Mouse (Mus musculus) hindbrain, embryonic 14.5 days (tissue): ENCODE data around the gene D430019H16Rik. TPM values are rescaled to one million over a fixed set of nuclear protein-coding genes. Genes with fewer than 3 reads are reported as not detected.
A peak's percentile ranks its signal among the peaks of the same experiment; 100 is the strongest.

ENCODE experiments used
- ATAC-seq: fragments of 200-750 bp; cut with Nextera tagmentation; 2 replicates; pipeline ENCODE4 v1.8.0; 2017; ENCODE audit warnings: moderate number of reproducible peaks, mild to moderate bottlenecking, moderate TSS enrichment, moderate library complexity; ENCODE audit not compliant: low FRiP score
- DNase-seq: peaks from one replicate; pipeline ENCODE4 v3.0.0-alpha.2; 2015; ENCODE audit warnings: low spot score
- H3K27ac ChIP-seq: fragments of 300-500 bp; sonication (generic); 2 replicates; pipeline ENCODE4 v1.5.1; 2014; ENCODE audit warnings: mild to moderate bottlenecking, moderate library complexity
- H3K27me3 ChIP-seq: fragments of 300-500 bp; sonication (generic); 2 replicates; pipeline ENCODE4 v1.6.1; 2014; ENCODE audit warnings: mild to moderate bottlenecking, low read length, mixed read lengths; ENCODE audit not compliant: control insufficient read depth, insufficient read depth
- H3K36me3 ChIP-seq: fragments of 300-500 bp; sonication (generic); replicated peaks from 2 replicates; pipeline ENCODE4 v1.6.1; 2014; ENCODE audit not compliant: control insufficient read depth, insufficient read depth
- H3K4me1 ChIP-seq: fragments of 300-500 bp; sonication (generic); replicated peaks from 2 replicates; pipeline ENCODE4 v1.6.1; 2014; ENCODE audit warnings: antibody characterized with exemption, low read length, mixed read lengths; ENCODE audit not compliant: control insufficient read depth, insufficient read depth
- H3K4me2 ChIP-seq: fragments of 300-500 bp; sonication (generic); replicated peaks from 2 replicates; pipeline ENCODE4 v1.6.1; 2014; ENCODE audit warnings: mild to moderate bottlenecking, moderate library complexity
- H3K4me3 ChIP-seq: fragments of 300-500 bp; sonication (generic); replicated peaks from 2 replicates; pipeline ENCODE4 v1.5.1; 2014; ENCODE audit warnings: mild to moderate bottlenecking, low read length
- H3K9ac ChIP-seq: fragments of 300-500 bp; sonication (generic); 2 replicates; pipeline ENCODE4 v1.6.1; 2014
- H3K9me3 ChIP-seq: fragments of 300-500 bp; sonication (generic); 2 replicates; pipeline ENCODE4 v1.6.1; 2016; ENCODE audit warnings: low read length; ENCODE audit not compliant: control insufficient read depth
- WGBS: fragments of 180-500 bp; shearing (Covaris S2); extraction: QIAGEN DNeasy Blood & Tissue Kit; methylation state at CpG from one replicate; pipeline ENCODE4 v1.1.7; 2014; 5-methylcytosine and 5-hydroxymethylcytosine counted together
- polyA plus RNA-seq: library from polyadenylated mRNA; unstranded; fragments of >200 nt; fragmentation: Nextera tagmentation; extraction: Ambion mirVana; gene quantifications from 2 replicates; pipeline ENCODE4 v1.2.1, GENCODE M21; 2014

D430019H16Rik gene
- polyA plus RNA-seq, 1 experiment from 2014 or later, result 22.2 TPM

GRCm38 (mm10) chr12:105523737-105524136, 70.1 kb downstream of the D430019H16Rik start:
- 63% methylated on average over 2 of the region's 2 CpGs for WGBS

GRCm38 (mm10) chr12:105526186-105526585, 72.5 kb downstream of the D430019H16Rik start:
- ATAC-seq (no peak), DNase-seq (no peak)
- no peaks in the 10 kb centered on the region for H3K27me3 ChIP-seq
- no peaks in the 10 kb centered on the region; the same call in 1 of the 2 replicates for H3K4me1 ChIP-seq
- no peak overlapping the region for H3K4me3 ChIP-seq
- no peak overlapping the region for H3K9ac ChIP-seq
- H3K27ac ChIP-seq, result peak overlapping the region; percentile 51
- H3K36me3 ChIP-seq, result no peaks in the 10 kb centered on the region
- H3K4me2 ChIP-seq, result no peak overlapping the region
- peaks cover 5% of the 10 kb centered on the region; the same call in 1 of the 2 replicates for H3K9me3 ChIP-seq
- WGBS, result 77% methylated on average over 3 of the region's 3 CpGs

More at GRCm38 (mm10) chr12:105523737-105524136, 70.1 kb downstream of the D430019H16Rik start:
- Histone ChIP-seq H3K27me3 (no peaks in the 10 kb centered on the region), H3K4me1 (no peaks in the 10 kb centered on the region), H3K27ac (no peak overlapping the region), H3K9ac (no peak overlapping the region), H3K4me3 (no peak overlapping the region), H3K9me3 (peaks cover 5% of the 10 kb centered on the region; the same call in 1 of the 2 replicates), H3K4me2 (no peak overlapping the region), H3K36me3 (no peaks in the 10 kb centered on the region)
- DNase-seq, result no peak
- ATAC-seq, result no peak

GRCm38 (mm10) chr12:105526829-105527228, 73.2 kb downstream of the D430019H16Rik start:
- ATAC-seq (peak; percentile 88), DNase-seq (peak; percentile 43)
- H3K27me3 ChIP-seq, result no peaks in the 10 kb centered on the region
- 56% methylated on average over 5 of the region's 5 CpGs for WGBS
- peaks cover 5% of the 10 kb centered on the region; the same call in 1 of the 2 replicates for H3K9me3 ChIP-seq
- H3K4me2 ChIP-seq, result no peak overlapping the region
- H3K9ac ChIP-seq, result no peak overlapping the region
- peaks cover 4% of the 10 kb centered on the region; the same call in 1 of the 2 replicates for H3K4me1 ChIP-seq
- H3K4me3 ChIP-seq, result no peak overlapping the region
- 0 out of 2 replicates have a peak overlapping the region, but pooled peaks have one; percentile 11 for H3K27ac ChIP-seq
- no peaks in the 10 kb centered on the region for H3K36me3 ChIP-seq

GRCm38 (mm10) chr12:105529545-105529944, 75.9 kb downstream of the D430019H16Rik start:
- Histone ChIP-seq H3K27ac (no peak overlapping the region), H3K4me3 (no peak overlapping the region), H3K36me3 (no peaks in the 10 kb centered on the region), H3K4me2 (no peak overlapping the region), H3K27me3 (no peaks in the 10 kb centered on the region), H3K4me1 (peaks cover 11% of the 10 kb centered on the region; the same call in 1 of the 2 replicates), H3K9me3 (no peaks in the 10 kb centered on the region), H3K9ac (no peak overlapping the region)
- 71% methylated on average over 9 of the region's 9 CpGs for WGBS
- no peak for DNase-seq
- ATAC-seq, result no peak

GRCm38 (mm10) chr12:105531724-105532371, 78.2 kb downstream of the D430019H16Rik start:
- Histone ChIP-seq H3K27me3 (no peaks in the 10 kb centered on the region), H3K4me3 (no peak overlapping the region), H3K36me3 (no peaks in the 10 kb centered on the region), H3K9ac (no peak overlapping the region), H3K4me1 (peaks cover 15% of the 10 kb centered on the region; the same call in 1 of the 2 replicates), H3K27ac (peak overlapping the region; percentile 28), H3K9me3 (no peaks in the 10 kb centered on the region), H3K4me2 (no peak overlapping the region)
- DNase-seq, result no peak
- ATAC-seq, result no peak
- 33% methylated on average over 8 of the region's 8 CpGs for WGBS

- DNase-seq, result no peak
- Histone ChIP-seq H3K4me2 (no peak overlapping the region), H3K4me1 (peaks cover 15% of the 10 kb centered on the region; the same call in 1 of the 2 replicates), H3K27ac (no peak overlapping the region), H3K36me3 (no peaks in the 10 kb centered on the region), H3K27me3 (no peaks in the 10 kb centered on the region), H3K9me3 (no peaks in the 10 kb centered on the region), H3K9ac (no peak overlapping the region), H3K4me3 (no peak overlapping the region)
- 88% methylated on average over 4 of the region's 4 CpGs for WGBS
- no peak for ATAC-seq
These were observed 81.2 kb downstream of the D430019H16Rik start for GRCm38 (mm10) chr12:105534842-105535241.

- ATAC-seq (0 out of 2 replicates have a peak, but pooled peaks have one; percentile 37), DNase-seq (no peak)
- peaks cover 15% of the 10 kb centered on the region; the same call in 1 of the 2 replicates for H3K4me1 ChIP-seq
- WGBS, result 74% methylated on average over 13 of the region's 13 CpGs
- H3K36me3 ChIP-seq, result no peaks in the 10 kb centered on the region
- H3K9me3 ChIP-seq, result no peaks in the 10 kb centered on the region
- no peaks in the 10 kb centered on the region for H3K27me3 ChIP-seq
- H3K4me2 ChIP-seq, result no peak overlapping the region
- no peak overlapping the region for H3K9ac ChIP-seq
- no peak overlapping the region for H3K4me3 ChIP-seq
- no peak overlapping the region for H3K27ac ChIP-seq
These were observed 82.5 kb downstream of the D430019H16Rik start for GRCm38 (mm10) chr12:105535968-105536760.

GRCm38 (mm10) chr12:105537162-105537561, 83.5 kb downstream of the D430019H16Rik start:
- Histone ChIP-seq H3K27ac (no peak overlapping the region), H3K9me3 (no peaks in the 10 kb centered on the region), H3K9ac (no peak overlapping the region), H3K27me3 (no peaks in the 10 kb centered on the region), H3K4me3 (no peak overlapping the region), H3K4me2 (no peak overlapping the region), H3K36me3 (no peaks in the 10 kb centered on the region), H3K4me1 (peaks cover 8% of the 10 kb centered on the region; the same call in 1 of the 2 replicates)
- 78% methylated on average over 5 of the region's 5 CpGs for WGBS
- ATAC-seq (no peak), DNase-seq (no peak)

- Histone ChIP-seq H3K4me2 (no peak overlapping the region), H3K4me3 (no peak overlapping the region), H3K36me3 (no peaks in the 10 kb centered on the region), H3K27me3 (no peaks in the 10 kb centered on the region), H3K9ac (no peak overlapping the region), H3K27ac (no peak overlapping the region), H3K4me1 (0 out of 2 replicates have a peak, but pooled peaks cover 3% of the 10 kb centered on the region), H3K9me3 (no peaks in the 10 kb centered on the region)
- 93% methylated on average over 10 of the region's 10 CpGs for WGBS
- DNase-seq, result no peak
- no peak for ATAC-seq
These were observed 86.0 kb downstream of the D430019H16Rik start for GRCm38 (mm10) chr12:105539649-105540048.
